ENCODE assay signal across 8 mouse cellular contexts in genomic region chr17:3326148-3326902, GRCm38 (mm10). TPM values are rescaled to one million over a fixed set of nuclear protein-coding genes. Genes with fewer than 3 reads are reported as not detected.
DNase-seq lines count a peak whose midpoint lies in the region; ATAC-seq and TF ChIP-seq lines count a peak whose summit lies in the region.

Tiam2 (plus strand) TSS chr17:3326573.

- H3K36me3 ChIP-seq in spleen, adult 2 months (ENCODE audit: control insufficient read depth, insufficient read depth, low read length) = no peaks in the 10 kb centered on the region
- no peaks in the 10 kb centered on the region for H3K36me3 ChIP-seq in heart, embryonic 14.5 days (ENCODE audit: control insufficient read depth, insufficient read depth, low read length)
- H3K36me3 ChIP-seq in lung, embryonic 14.5 days (ENCODE audit: insufficient read depth) = no peaks in the 10 kb centered on the region

- H3K4me2 ChIP-seq in heart, embryonic 14.5 days (ENCODE audit: low read length) = peak within 1 kb of the TSS; percentile 98
- H3K4me2 ChIP-seq in lung, embryonic 14.5 days = peak within 1 kb of the TSS; percentile 90

- H3K4me1 ChIP-seq in spleen, adult 2 months (ENCODE audit: control insufficient read depth, insufficient read depth, insufficient read length) = 0 out of 2 replicates have a peak, but pooled peaks cover 3% of the 10 kb centered on the region
- peaks cover 0 to 6% of the 10 kb centered on the region in 2 experiments; a peak in 2 of 4 replicates for H3K4me1 ChIP-seq in heart, embryonic 14.5 days (ENCODE audit: control insufficient read depth in 2 of 2, insufficient read depth in 2 of 2, low read length in 2 of 2)
- H3K4me1 ChIP-seq in lung, embryonic 14.5 days (ENCODE audit: insufficient read depth) = no peaks in the 10 kb centered on the region

- no peak within 1 kb of the TSS for H3K27ac ChIP-seq in spleen, adult 2 months (ENCODE audit: insufficient read depth, low read length)
- no peak within 1 kb of the TSS for H3K27ac ChIP-seq in heart, embryonic 14.5 days (replicated peaks in 1 of 2; ENCODE audit: control insufficient read depth in 1 of 2, insufficient read depth in 1 of 2, low read depth in 2 of 2, low read length in 2 of 2)
- H3K27ac ChIP-seq in lung, embryonic 14.5 days (ENCODE audit: low read depth) = peak within 1 kb of the TSS; percentile 55

- H3K4me3 ChIP-seq in spleen, adult 2 months (ENCODE audit: extremely low read depth, insufficient read depth, insufficient read length) = peak within 1 kb of the TSS; percentile 52
- H3K4me3 ChIP-seq in heart, embryonic 14.5 days (ENCODE audit: control insufficient read depth in 1 of 2, insufficient read depth in 1 of 2, low read depth in 1 of 2, low read length in 2 of 2) = peak within 1 kb of the TSS; percentile 75 to 77
- H3K4me3 ChIP-seq in lung, embryonic 14.5 days (ENCODE audit: low read depth, low read length) = peak within 1 kb of the TSS; percentile 75

- H3K27me3 ChIP-seq in spleen, adult 2 months (ENCODE audit: control insufficient read depth, insufficient read depth, low read length) = 0 out of 2 replicates have a peak, but pooled peaks cover 6% of the 10 kb centered on the region
- no peaks in the 10 kb centered on the region for H3K27me3 ChIP-seq in heart, embryonic 14.5 days (ENCODE audit: control insufficient read depth, insufficient read depth, low read length)
- no peaks in the 10 kb centered on the region for H3K27me3 ChIP-seq in lung, embryonic 14.5 days (ENCODE audit: insufficient read depth, low read length)

- TF ChIP-seq CTCF in spleen, adult 2 months (IDR thresholded peaks at IDR 0.05; ENCODE audit: extremely low read depth, insufficient read depth, insufficient read length, insufficient replicate concordance) = no peak
- no peak for TF ChIP-seq CTCF in lung, embryonic 14.5 days (IDR thresholded peaks at IDR 0.05; ENCODE audit: low read depth)

- DNase-seq in spleen, adult 2 months (ENCODE audit: low read depth in 1 of 2, low spot score in 2 of 2) = peak in 1 of 2 experiments; percentile 4
- DNase-seq in spleen, adult 12 weeks (ENCODE audit: low spot score) = no peak
- peak; percentile 82 for DNase-seq in embryo, embryonic 9.5 days (ENCODE audit: extremely low spot score)
- peak; percentile 86 for DNase-seq in kidney, postnatal 10 days
- peak; percentile 89 for DNase-seq in lung, embryonic 14.5 days

- no peak for TF ChIP-seq POLR2A in spleen, adult 2 months (IDR thresholded peaks at IDR 0.05; ENCODE audit: low read depth, low read length)

- H3K9ac ChIP-seq in heart, embryonic 14.5 days (ENCODE audit: low read length) = peak within 1 kb of the TSS; percentile 82
- peak within 1 kb of the TSS; percentile 64 for H3K9ac ChIP-seq in lung, embryonic 14.5 days

- peak; percentile 83 for ATAC-seq in heart, embryonic 14.5 days (ENCODE audit: insufficient number of reproducible peaks, insufficient read depth, low FRiP score, low read depth)
- ATAC-seq in lung, embryonic 14.5 days (ENCODE audit: insufficient read depth) = peak; percentile 90
- peak; percentile 7; the same call in 1 of the 2 replicates for ATAC-seq in neutrophil, adult 5-6 weeks (ENCODE audit: extremely low read depth, insufficient number of reproducible peaks, low FRiP score, poor library complexity, severe bottlenecking)
- no peak for ATAC-seq in inflammation-experienced regulatory T-cells, adult 6 months

- H3K9me3 ChIP-seq in heart, embryonic 14.5 days (ENCODE audit: control insufficient read depth, low read length) = no peaks in the 10 kb centered on the region
- no peaks in the 10 kb centered on the region for H3K9me3 ChIP-seq in lung, embryonic 14.5 days (ENCODE audit: low read depth, low read length)

- under 1% methylated on average over 50 of the region's 55 CpGs for WGBS in spleen, adult 2 months
- WGBS in heart, embryonic 14.5 days = under 1% methylated on average over 54 of the region's 55 CpGs
- under 1% methylated on average over 54 of the region's 55 CpGs for WGBS in lung, embryonic 14.5 days

RNA-seq across cellular contexts. Expression of gene Tiam2, which starts in this region (rescaled TPM):
- polyA plus RNA-seq in spleen, adult 2 months (2012; rRNA removed) = 0.58 and 0.95 TPM in 2 replicates
- polyA plus RNA-seq in heart, embryonic 14.5 days (2014; fragmentation: Nextera tagmentation; extraction: Ambion mirVana) = 3.7 and 3.9 TPM in 2 replicates
- polyA plus RNA-seq in lung, embryonic 14.5 days (2014; fragmentation: Nextera tagmentation; extraction: Ambion mirVana) = 6.5 and 7.3 TPM in 2 replicates
- 11.2 and 12.2 TPM in 2 replicates for total RNA-seq in neutrophil, adult 5-6 weeks (2017)
- polyA plus RNA-seq in inflammation-experienced regulatory T-cells, adult 6 months (2017; shearing (Covaris generic)) = 1 to 10 TPM; 1.3 to 2.1 (median 1.6) TPM
